Mouse (Mus musculus) induced T-regulatory cell, adult 2 months (primary cell): ENCODE results near the gene Pip4k2a.

Experiments
- DNase-seq: peaks from one replicate; pipeline ENCODE4 v3.0.0-alpha.2; 2012; ENCODE audit warnings: low read depth

Gene Pip4k2a

DNA sequence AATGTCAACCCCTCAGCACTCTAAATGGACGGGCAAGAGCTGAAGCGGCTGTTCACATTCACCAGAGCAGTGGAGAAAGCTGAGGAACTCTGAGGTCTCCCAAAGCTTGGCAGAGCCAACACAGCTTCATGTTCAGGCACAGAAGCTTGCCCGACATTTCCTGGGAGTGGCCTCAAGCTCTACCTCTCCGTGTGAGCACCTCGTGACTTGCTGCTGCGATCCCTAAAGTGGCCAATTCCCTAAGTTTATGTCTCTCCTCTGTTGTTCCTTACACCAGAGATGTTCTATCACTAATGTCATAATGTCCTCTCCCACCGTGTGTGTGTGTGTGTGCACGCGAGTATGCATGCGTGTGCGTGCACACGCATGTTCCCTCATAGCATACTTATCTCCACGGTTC is 42.3 kb downstream of the Pip4k2a start:
- no peak for DNase-seq

DNA sequence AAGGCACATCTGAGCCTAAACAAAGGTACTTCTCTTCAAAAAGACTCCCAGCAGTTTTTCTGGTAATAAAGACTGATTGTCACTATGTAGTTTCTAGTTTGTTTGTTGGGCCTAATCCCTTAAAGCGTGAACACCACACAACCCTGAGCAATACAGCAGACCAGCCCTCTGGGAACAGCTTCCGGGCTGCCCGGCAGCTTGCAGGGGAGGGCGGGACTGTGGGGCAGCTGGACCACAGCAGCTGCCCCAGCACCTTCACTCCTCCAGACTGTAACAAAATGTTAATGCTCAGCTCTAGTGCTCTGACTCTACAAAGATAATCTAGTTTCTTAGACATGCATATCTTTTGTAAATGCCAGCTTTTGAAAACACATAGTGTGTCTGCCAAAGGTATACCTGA is 42.9 kb downstream of the Pip4k2a start:
- DNase-seq, result no peak

DNA sequence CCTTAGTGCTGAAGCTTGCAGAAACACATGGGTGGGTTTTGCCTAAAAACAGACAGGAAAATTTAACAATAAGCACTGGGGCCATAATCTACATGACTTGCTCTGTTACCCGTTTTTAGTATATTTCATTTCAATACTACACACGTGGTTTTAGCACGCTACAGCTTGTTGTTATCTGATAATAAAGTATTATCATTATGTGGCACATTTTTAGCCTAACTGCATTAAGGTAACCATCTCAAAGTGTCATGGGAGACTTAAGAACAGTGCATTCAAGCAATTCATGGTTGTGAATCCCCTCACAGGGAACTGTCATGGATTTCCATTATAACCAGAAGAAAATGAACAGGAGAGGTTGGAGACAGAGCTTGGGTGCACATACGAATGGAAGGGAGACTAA is 43.5 kb downstream of the Pip4k2a start:
- DNase-seq, result no peak

DNA sequence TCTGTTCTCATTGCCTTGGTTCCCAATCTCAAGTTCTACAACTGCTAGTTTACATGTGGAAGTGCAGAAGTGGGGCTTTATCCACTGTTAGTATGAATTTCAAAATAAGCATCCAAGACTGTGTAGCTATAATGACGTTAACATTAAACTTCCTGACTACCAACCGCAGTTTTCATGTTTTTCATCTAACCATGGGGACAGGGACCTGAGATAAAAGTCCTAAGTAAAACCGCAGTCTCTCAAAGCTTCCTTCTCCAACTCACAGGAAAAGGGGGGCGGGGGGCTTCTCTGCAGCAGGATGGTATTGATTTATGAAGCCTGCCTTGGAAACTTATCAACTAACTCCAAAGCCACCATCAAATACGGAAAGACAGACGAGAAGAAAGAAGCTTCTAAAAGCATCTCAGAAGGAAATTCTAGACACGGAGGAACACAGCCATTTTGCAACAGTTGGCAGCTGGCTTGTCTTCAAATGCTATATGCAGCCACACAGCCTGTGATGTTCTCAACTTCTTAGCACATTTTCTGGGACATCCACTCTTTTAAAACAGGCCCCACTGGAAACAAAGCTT is 45.7 kb downstream of the Pip4k2a start:
- DNase-seq, result peak; percentile 88

DNA sequence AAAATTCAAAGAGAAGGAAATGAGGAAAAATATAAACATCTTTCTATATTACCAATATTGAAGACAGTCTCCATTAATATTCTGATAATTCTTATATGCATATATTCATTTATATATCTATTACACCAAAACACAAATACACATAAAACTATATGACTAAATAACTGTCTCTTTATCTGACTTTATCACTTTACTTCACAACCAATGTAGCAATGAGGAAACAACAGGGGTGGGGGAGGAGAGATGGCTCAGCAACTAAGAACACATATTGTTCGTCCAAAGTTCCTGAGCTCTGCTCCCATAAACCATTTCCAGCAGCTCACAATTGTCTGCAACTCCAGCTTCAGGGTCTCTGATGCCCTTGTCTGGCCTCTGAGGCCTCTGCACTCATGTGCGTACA is 47.2 kb downstream of the Pip4k2a start:
- no peak for DNase-seq

DNA sequence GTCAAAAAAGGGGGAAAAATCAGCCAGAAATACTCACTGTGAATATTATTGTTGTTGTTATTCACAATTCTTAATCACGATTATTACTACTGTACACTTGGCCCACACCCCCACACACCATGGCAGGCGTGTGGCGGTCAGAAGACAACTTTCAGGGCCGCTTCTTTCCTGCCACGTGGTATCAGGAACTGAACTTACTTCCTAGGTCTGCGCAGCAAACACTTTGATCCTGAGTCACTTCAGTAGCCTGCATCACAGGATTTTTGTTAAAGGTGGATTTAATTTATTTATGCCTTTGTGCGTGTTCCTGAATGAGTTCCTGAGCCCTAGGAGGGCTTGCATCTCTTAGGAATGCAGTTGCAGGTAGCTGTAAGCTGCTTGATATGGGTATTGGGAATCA is 49.2 kb downstream of the Pip4k2a start:
- no peak for DNase-seq

DNA sequence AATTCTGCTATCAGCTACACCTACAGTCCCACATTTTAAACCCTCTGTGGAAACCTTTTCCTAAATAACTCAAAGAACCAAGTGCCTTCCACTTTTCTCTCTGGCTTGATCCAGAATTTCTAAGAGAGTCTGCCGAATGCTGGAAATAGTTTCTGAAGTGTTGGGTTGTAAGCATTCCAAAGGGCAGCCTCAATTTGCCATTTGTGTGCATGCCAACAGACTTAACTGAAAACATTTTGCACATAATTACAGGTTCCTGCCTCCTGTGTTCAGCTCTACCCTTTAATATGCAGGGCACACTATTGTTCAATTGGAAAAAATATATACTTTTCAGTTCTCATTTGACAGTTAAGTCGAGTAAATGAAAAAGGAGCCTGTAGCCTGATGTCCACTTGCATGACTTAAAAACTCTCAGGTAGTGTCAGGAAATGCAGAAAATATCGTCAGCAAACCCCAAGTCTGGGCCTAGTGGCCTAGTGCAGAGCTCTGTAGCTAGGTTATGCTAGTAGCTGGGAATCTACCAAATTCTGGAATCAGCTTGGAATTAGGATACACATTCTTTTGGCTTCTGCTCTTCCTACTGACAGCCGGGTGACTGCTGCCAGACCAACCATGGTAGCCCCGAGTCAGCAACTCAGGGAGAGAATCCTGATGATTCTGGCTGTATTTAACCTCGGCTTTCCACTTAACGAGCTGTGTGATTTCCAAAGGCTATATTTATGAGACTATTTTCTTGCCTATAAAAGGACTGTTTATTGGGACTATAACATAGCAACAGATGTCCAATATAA is 50.1 kb downstream of the Pip4k2a start:
- no peak for DNase-seq

DNA sequence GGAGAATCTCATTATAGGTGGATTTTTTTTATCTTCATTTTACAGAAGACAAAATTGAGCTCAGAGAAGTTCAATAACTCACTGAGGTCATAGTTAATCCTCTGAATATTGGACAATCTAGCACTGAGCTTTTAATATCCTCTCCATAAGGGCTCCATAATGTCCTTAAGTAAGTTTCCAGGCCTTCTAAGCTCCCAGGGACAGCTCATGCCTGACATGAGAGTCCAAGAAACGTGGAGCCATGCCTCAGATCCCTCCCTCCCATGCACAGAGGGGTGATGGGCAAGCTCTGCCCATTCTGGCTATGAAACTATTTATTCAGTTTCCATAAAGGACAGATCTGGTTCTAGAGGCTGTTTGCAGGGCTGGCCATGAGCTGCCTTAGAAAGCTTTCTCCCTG is 52.5 kb downstream of the Pip4k2a start:
- no peak for DNase-seq

DNA sequence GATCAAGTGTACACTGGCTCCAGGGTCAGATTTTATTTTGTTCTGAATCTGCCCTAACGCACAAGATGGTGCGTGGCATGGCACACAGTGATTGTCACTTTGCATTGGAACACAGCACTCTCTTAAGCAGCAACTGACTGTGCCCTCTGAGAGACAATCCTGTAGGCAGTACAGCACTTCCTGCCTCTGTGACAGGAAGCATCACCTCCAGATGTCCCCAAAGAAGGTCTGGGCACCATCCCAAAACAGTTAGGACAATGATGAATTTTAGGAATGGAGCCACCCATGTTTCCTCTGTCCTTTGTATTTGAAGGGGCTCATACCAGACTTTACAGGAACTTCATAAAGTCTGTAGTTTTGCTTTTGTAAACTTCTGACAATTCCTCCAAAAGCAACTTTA is 54.0 kb downstream of the Pip4k2a start:
- DNase-seq, result peak; percentile 48

DNA sequence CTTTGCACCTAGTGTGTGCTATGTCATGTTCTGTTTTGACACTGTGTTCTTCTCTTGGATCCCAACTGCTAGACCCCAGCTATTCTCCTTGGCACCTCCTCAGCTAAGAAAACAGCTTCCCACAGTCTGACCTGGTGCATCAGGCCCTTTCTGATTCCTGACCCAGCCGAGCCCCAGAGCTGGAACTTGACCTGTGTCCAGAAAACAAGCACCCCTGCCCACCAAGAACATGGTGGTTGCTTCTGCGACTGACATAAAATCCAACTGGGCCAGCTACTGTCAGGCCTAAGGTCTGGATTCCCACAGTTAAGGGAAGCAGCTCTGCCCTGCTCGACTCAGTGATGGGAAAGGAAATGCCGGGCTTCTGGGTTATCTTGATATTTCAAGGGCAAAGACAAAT is 54.6 kb downstream of the Pip4k2a start:
- no peak for DNase-seq

DNA sequence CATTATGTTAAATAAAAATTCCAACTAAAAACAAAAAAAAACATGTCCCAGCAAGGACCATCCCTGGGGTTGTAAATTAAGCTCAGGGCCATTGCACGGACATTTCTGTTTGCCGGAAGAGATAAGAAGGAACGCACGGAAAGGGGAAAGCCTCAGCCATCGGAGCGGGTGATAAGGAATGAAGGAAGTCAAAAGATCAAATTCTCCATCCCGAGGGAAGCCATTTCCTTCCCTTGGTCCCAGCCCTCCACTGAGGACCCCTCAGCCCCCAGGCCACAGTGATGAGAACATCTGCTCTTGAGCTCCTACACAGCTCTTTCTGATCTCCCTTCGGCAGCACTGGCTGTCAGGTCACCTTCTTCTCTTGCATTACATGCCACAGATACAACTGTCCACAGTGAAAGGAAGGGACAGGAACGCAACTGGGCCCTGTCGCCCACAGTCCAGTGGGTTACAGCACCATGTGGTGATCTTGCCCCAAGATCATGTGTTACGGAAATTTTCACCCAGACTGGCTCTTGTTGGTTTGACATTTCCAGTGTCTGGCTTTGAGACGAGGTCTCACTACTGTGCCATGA is 57.1 kb downstream of the Pip4k2a start:
- no peak for DNase-seq

DNA sequence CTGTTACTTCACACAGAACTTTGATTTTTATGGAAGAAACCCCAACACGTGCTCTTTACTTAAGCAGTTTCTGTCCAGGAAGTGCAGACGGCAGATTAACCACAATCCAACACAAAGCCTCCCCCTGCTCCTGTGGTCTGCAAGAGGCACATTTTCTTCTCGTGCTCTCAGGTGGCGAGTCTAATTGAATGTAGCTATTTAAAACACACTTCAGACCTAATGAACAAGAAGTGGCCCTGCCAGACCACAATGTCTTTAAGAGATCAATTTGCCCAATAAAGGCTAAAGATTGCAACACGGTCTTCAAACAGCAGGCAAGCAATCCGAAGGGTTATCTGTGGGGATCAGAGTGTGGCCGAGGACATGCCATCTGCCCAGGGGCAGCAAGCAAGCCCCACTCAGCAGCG is 59.0 kb downstream of the Pip4k2a start:
- peak; percentile 69 for DNase-seq

DNA sequence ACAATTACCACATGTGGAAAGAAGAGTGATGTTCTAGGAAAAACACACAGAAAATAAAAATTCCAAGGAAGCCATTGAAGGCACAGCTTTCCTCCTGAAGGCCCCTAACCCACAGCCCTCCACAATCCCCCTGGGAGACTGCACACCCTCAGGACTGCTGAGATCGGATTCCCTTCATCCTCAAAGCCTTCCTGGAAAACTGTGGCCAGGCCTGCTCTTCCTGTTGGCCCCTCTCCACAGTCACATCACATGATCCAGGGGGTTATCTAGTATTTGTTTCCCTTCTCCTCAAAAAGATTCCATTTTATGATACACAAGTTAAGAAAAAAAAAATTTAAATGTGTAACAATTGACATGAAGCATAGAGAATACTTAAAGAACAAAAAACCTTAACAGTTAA is 59.7 kb downstream of the Pip4k2a start:
- DNase-seq, result no peak

DNA sequence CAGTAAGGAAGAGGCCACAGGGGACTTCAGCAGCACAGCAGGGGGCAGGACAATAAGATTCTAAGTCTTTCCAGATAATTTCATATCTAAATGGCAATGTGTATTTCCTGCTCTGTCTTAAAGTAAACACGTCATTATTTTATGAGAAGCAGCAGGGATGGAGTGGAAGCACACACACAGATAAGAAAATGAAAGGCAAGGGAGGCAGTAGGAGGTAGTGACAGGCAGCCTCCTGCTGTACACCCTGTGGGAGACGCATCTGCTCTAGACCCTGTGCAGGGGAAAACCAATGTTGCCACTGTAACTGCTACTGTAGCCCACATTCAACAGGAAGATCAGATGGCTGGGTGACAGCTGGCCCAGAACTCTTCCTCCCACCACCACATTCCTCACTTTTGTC is 60.3 kb downstream of the Pip4k2a start:
- peak; percentile 54 for DNase-seq

DNA sequence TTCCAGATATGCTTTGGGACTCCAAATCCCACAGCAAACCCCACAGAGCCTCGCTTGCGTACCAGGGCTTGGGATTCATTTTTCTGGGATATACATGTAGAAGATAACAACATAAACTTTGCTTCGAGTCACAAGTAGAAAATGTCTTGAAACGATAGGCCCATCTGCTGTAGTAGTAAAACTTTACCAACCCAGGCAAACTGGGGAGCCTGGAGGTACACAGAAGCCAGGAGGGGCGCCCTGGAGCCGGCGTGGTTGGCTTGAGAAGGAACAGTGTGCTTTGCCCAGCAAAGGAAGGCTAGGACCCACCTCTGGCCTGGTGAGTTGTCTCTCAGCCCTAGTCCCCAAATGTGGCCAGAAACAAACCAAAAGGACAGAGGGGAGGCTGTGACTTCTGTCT is 61.5 kb downstream of the Pip4k2a start:
- DNase-seq, result no peak

DNA sequence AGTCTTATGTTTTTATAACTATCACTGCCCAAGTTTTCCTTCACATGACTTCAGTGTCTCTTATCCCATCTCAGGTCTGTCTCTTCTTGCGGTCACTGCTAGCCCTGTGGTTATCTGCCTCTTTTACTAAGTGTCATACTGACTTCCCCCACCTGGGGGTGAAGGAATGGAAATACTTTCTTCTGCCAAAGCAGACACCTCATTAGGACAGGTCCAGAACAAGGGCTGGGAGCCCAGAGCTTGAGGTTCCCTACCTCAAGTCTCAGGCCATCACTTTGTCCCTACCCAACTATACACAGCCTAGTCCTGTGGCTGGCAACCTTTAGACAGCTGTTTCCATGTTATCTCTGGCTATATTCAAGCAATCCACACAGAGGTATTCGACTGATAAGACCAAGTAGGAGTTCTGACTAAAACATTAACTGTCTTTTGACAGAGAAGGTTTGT is 62.3 kb downstream of the Pip4k2a start:
- peak; percentile 65 for DNase-seq

DNA sequence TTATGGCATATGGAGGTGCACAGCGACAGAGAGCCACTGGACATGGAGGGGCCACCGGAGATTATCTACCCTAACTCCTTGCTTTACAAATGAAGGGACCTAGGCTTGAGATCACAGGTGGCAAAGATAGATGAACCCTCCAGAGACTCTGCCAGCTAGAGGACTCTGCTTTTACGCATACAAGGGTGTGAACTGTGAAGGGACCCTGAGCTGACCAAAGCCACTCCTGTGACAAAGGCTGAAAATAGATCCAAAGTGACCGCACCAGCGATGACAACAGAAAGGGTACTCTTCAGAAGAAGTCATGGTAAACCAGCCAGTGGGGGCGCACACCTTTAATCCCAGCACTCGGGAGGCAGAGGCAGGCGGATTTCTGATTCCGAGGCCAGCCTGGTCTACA is 63.8 kb downstream of the Pip4k2a start:
- DNase-seq, result no peak

DNA sequence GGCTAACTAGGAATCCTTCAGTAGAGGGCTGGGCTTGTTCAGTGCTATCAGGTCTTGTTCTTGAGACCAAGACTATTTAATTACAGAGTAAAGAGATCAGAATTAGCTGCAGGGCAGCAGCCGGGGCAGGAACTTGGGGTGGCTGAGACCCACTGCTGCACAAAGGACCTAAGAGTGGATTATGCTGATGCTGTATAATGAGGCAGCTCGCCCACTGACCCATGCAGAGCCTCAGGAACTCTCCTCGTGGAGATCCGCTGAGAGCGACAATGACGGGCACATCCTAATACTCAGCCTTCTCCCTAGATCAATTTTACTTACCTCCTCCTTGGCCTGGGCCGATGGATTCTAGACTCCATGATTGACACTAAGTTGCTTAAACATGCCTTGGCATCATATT is 64.5 kb downstream of the Pip4k2a start:
- no peak for DNase-seq

DNA sequence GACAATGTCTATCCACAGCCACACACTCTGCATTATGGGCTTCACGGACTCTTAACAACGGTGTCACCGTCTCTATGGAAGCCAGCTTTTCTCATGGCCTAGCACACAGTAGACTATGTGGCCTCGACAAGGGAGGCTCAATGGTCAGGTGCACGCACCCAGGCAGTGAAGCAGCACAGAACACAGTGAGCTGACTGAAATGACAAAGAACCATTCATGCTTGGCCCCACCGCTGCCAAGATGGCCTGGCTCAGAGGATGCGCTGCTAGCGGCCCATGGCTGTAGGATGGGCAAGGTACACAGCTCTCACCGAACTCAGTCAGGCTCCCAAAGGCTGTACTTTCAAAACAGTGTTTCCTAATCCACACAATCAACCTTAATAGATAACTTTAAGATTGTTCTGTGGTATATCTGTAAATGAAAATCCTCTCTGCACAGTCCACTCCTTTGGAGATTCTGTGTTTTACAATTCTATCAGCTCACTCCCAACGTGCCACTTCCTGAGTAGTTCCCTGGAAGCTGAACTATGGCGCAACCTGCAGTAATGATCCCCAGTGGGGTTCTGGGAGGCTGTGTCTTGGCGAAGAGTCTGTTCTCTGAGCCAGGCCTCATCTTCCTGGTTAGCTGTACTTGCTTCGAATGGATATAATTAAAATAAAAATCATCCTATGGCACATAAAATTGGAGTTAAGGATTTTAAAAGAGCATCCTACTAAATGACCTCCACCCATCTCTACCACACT is 67.4 kb downstream of the Pip4k2a start:
- DNase-seq, result no peak

DNA sequence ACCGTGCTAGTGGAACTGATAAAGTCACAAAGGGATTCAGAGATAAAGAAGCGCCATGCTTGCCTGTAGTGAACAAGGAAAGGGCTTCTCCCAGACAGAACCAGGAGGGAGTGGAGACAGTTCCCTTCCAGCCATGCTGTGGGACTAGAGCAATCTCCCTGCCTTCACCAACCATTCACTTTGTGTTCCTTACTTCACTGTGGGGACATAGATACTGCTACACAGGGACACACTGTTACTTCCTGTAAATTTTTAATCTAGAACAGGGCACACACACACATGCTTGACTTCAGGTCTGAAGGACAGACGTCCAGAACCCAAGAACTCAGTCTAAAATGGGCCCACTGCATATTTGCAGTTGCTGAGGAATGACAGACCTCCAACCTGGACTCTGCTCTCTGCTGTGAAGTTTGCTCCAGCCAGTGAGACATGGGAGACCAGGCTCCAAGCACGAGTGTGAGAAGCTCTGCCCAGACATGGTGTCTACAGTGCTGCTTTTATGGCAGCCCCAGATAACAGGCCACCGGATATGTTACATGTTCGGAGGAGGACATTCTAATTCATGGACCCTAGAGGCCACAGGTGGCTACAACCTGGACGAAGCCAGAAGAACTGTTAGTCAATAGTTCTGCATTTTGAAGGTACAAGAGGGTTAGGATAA is 69.2 kb downstream of the Pip4k2a start:
- DNase-seq, result no peak

DNA sequence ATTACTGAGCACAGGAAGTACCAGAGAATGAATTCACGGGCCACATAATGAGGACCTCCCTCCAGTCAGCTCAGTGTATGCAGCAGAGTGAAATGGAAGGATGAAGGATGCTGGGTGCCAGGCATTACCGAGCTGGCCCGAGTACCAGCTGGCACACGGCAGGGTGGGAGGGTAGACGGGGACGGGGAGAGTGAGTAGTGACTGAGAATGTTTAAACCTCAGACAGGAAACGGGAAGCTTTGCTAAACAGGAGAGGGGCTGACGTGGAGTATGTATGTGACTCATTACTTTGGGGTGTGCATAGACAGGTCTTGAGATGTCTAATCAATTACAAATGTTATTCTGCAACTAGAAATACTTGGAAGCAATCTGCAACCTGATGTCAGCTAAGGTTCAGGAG is 69.7 kb downstream of the Pip4k2a start:
- DNase-seq, result peak; percentile 69
